Mouse (Mus musculus): ENCODE measurements around the gene Olfr957. TPM values are rescaled to one million over a fixed set of nuclear protein-coding genes. Genes with fewer than 3 reads are reported as not detected.

Olfr957 gene
- total and polyA plus RNA-seq, 3 experiments = not detected

DNA sequence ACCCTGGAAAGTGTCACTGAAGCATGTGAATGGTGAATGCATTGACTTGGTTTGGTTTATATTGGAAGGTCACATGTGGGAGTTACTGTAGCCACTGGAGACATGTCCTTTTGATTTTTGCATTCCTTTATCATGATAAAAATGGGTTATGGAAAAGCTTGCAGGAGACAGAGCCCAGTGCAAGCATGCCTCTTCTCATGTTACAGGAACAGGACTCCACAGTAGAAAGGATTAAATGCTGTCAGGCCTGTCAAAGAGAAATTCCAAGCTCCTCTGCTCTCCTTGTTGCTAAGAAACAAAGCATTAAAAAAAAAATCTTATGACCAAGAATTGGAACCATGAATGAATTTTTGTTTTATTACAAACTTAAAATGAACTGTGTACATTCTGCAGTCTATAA lies 3.0 kb upstream of the Olfr957 start:
- no peaks in the 10 kb centered on the region for H3K36me3 ChIP-seq (ENCODE audit: control insufficient read depth, insufficient read depth, low read length)
- H3K27me3 ChIP-seq (ENCODE audit: control insufficient read depth, insufficient read depth, low read length) = no peaks in the 10 kb centered on the region
- no peak overlapping the region for H3K9ac ChIP-seq (ENCODE audit: low read depth, low read length)
- no peaks in the 10 kb centered on the region for H3K4me1 ChIP-seq (ENCODE audit: control insufficient read depth, insufficient read depth, low read length)
- H3K4me3 ChIP-seq = no peak overlapping the region
- intact Hi-C loops (cut with DNase I) = no loop called here
- DNase-seq = no peak
- H3K27ac ChIP-seq = no peak overlapping the region
- TF ChIP-seq POLR2A (IDR thresholded peaks at IDR 0.05; ENCODE audit: insufficient read depth, low read depth, low read length) = no peak
- no peak for TF ChIP-seq EP300 (IDR thresholded peaks at IDR 0.05; ENCODE audit: insufficient read depth, low read depth, low read length)
- TF ChIP-seq CTCF (IDR thresholded peaks at IDR 0.05) = no peak
- H3K79me2 ChIP-seq (replicated peaks; ENCODE audit: control insufficient read depth, insufficient read depth, low read length) = no peaks in the 10 kb centered on the region

DNA sequence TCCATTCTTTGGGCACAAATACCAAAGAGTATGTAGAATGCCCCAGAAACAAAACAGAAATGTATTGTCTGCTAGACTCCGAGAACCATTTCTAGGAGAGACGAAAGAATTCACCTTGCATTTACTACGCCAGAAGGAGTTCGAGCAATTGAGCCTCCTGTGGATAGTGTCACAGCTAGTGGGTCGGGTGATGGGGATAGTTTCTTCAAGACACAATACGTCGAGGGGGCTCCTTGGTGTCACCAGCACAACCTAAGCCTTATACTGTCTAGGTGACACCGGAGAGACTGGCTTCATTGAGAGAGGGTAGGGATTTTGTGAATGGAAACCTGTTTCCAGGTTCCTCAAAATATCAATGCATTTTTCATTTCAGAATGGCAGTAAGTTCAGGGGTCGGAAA lies 6.2 kb downstream of the Olfr957 start:
- no peaks in the 10 kb centered on the region for H3K27me3 ChIP-seq (ENCODE audit: control insufficient read depth, insufficient read depth, low read length)
- no peaks in the 10 kb centered on the region for H3K79me2 ChIP-seq (replicated peaks; ENCODE audit: control insufficient read depth, insufficient read depth, low read length)
- no peaks in the 10 kb centered on the region for H3K36me3 ChIP-seq (ENCODE audit: control insufficient read depth, insufficient read depth, low read length)
- H3K9ac ChIP-seq (ENCODE audit: low read depth, low read length) = no peak overlapping the region
- no peaks in the 10 kb centered on the region for H3K4me1 ChIP-seq (ENCODE audit: control insufficient read depth, insufficient read depth, low read length)
- intact Hi-C loops (cut with DNase I) = loop anchor here (1.0 kb wide), 1 partner anchor 103 kb away; no protein-coding TSS in a partner anchor
- no peak for TF ChIP-seq POLR2A (IDR thresholded peaks at IDR 0.05; ENCODE audit: insufficient read depth, low read depth, low read length)
- no peak for TF ChIP-seq EP300 (IDR thresholded peaks at IDR 0.05; ENCODE audit: insufficient read depth, low read depth, low read length)
- TF ChIP-seq CTCF (IDR thresholded peaks at IDR 0.05) = no peak
- no peak for DNase-seq
- H3K4me3 ChIP-seq = no peak overlapping the region
- WGBS = 72% methylated on average over 9 of the region's 9 CpGs
- H3K27ac ChIP-seq = no peak overlapping the region

DNA sequence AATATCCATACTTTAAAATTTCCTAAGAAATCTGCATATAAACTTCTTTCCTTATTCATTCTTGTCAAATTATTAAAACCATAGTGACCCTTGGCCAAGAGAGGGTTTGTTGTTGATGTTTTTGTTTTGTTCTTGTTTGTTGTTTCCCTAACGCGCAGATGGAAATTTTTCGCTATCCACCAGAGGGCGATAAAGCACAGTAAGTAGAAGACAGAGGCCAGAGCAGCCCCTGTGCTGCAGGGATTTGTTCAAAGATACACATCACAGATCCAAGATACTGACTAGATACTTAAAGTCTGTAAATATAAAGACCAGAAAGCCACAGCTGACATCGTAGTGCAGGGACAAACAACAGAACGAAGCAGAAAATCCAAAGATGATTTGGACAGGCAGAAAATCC lies 6.6 kb downstream of the Olfr957 start:
- H3K27ac ChIP-seq = no peak overlapping the region
- TF ChIP-seq CTCF (IDR thresholded peaks at IDR 0.05) (peak; percentile 69), EP300 (IDR thresholded peaks at IDR 0.05; ENCODE audit: insufficient read depth, low read depth, low read length) (no peak)
- no peaks in the 10 kb centered on the region for H3K36me3 ChIP-seq (ENCODE audit: control insufficient read depth, insufficient read depth, low read length)
- WGBS = 10% methylated on average over 6 of the region's 6 CpGs
- intact Hi-C loops (cut with DNase I) = loop anchor here (1.0 kb wide), 1 partner anchor 103 kb away; no protein-coding TSS in a partner anchor
- peak in 1 of 2 experiments; percentile 16 for DNase-seq
- no peaks in the 10 kb centered on the region for H3K27me3 ChIP-seq (ENCODE audit: control insufficient read depth, insufficient read depth, low read length)
- no peaks in the 10 kb centered on the region for H3K4me1 ChIP-seq (ENCODE audit: control insufficient read depth, insufficient read depth, low read length)
- H3K4me3 ChIP-seq = no peak overlapping the region
- no peak overlapping the region for H3K9ac ChIP-seq (ENCODE audit: low read depth, low read length)
- H3K79me2 ChIP-seq (replicated peaks; ENCODE audit: control insufficient read depth, insufficient read depth, low read length) = no peaks in the 10 kb centered on the region

DNA sequence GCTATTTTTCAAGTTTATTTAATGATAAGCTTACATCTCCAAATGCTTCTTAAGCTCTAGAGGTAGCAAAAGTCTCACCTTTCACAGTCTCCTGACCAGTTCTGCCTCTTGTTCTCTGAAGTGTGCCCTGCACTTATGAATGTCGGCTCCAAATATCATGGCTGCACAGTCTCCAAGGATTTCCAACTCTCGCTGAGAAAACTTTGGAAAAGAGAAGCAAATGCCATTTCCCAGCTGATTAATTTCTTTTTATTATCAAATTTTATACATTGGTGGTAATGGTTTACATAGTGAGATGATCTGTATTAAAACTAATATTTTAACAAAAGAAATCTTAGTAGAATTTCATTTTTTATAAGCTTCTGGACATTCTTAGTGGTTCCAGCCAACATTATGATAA lies 21.7 kb downstream of the Olfr957 start, which contains the start of gene Olfr44:
Gene Olfr44, minus strand, starts transcription at position 101 of the 400 bp plus-strand sequence.
- no peak within 1 kb of the TSS for H3K4me3 ChIP-seq
- TF ChIP-seq CTCF (IDR thresholded peaks at IDR 0.05) (no peak), POLR2A (IDR thresholded peaks at IDR 0.05; ENCODE audit: insufficient read depth, low read depth, low read length) (no peak), EP300 (IDR thresholded peaks at IDR 0.05; ENCODE audit: insufficient read depth, low read depth, low read length) (no peak)
- no peak for DNase-seq
- intact Hi-C loops (cut with DNase I) = no loop called here
- no peak within 1 kb of the TSS for H3K27ac ChIP-seq
- no peaks in the 10 kb centered on the region for H3K27me3 ChIP-seq (ENCODE audit: control insufficient read depth, insufficient read depth, low read length)
- no peaks in the 10 kb centered on the region for H3K4me1 ChIP-seq (ENCODE audit: control insufficient read depth, insufficient read depth, low read length)
- H3K79me2 ChIP-seq (replicated peaks; ENCODE audit: control insufficient read depth, insufficient read depth, low read length) = no peaks in the 10 kb centered on the region
- WGBS = 74% methylated on average over 2 of the region's 2 CpGs
- no peak within 1 kb of the TSS for H3K9ac ChIP-seq (ENCODE audit: low read depth, low read length)
- H3K36me3 ChIP-seq (ENCODE audit: control insufficient read depth, insufficient read depth, low read length) = no peaks in the 10 kb centered on the region

- Histone ChIP-seq H3K27ac (no peak within 1 kb of the TSS), H3K36me3 (ENCODE audit: control insufficient read depth, insufficient read depth, low read length) (no peaks in the 10 kb centered on the region), H3K27me3 (ENCODE audit: control insufficient read depth, insufficient read depth, low read length) (no peaks in the 10 kb centered on the region), H3K4me1 (ENCODE audit: control insufficient read depth, insufficient read depth, low read length) (no peaks in the 10 kb centered on the region), H3K9ac (ENCODE audit: low read depth, low read length) (no peak within 1 kb of the TSS), H3K4me3 (no peak within 1 kb of the TSS), H3K79me2 (replicated peaks; ENCODE audit: control insufficient read depth, insufficient read depth, low read length) (no peaks in the 10 kb centered on the region)
- intact Hi-C loops (cut with DNase I) = no loop called here
- TF ChIP-seq EP300 (IDR thresholded peaks at IDR 0.05; ENCODE audit: insufficient read depth, low read depth, low read length) (no peak), CTCF (IDR thresholded peaks at IDR 0.05) (no peak), POLR2A (IDR thresholded peaks at IDR 0.05; ENCODE audit: insufficient read depth, low read depth, low read length) (no peak)
- WGBS = 39% methylated on average over 1 of the region's 1 CpGs
- no peak for DNase-seq
Measured at GRCm38 (mm10) chr9:39471844-39472243, 43.8 kb downstream of the Olfr957 start, which contains the start of gene Olfr955. TSS of gene Olfr955 (minus strand) at chr9:39471944.

Other genes starting within 250 kb of the Olfr957 start
- gene Olfr945, start 239.0 kb downstream of the Olfr957 start, total RNA-seq (2021) = not detected
- not detected in 2 replicates for gene Olfr945, start 239.0 kb downstream of the Olfr957 start, polyA plus RNA-seq (2012; rRNA removed)
- not detected for gene Olfr948, start 189.8 kb downstream of the Olfr957 start, total RNA-seq (2021)
- gene Olfr948, start 189.8 kb downstream of the Olfr957 start, polyA plus RNA-seq (2012; rRNA removed) = not detected in 2 replicates
- gene Olfr951, start 128.4 kb downstream of the Olfr957 start, total RNA-seq (2021) = not detected
- not detected in 2 replicates for gene Olfr951, start 128.4 kb downstream of the Olfr957 start, polyA plus RNA-seq (2012; rRNA removed)
- not detected for gene Olfr952, start 88.7 kb downstream of the Olfr957 start, total RNA-seq (2021)
- gene Olfr952, start 88.7 kb downstream of the Olfr957 start, polyA plus RNA-seq (2012; rRNA removed) = not detected in 2 replicates
- gene Olfr954, start 59.1 kb downstream of the Olfr957 start, total RNA-seq (2021) = not detected
- not detected in 2 replicates for gene Olfr954, start 59.1 kb downstream of the Olfr957 start, polyA plus RNA-seq (2012; rRNA removed)
- gene Olfr955, start 43.9 kb downstream of the Olfr957 start, total RNA-seq (2021) = not detected
- not detected in 2 replicates for gene Olfr955, start 43.9 kb downstream of the Olfr957 start, polyA plus RNA-seq (2012; rRNA removed)
- not detected for gene Olfr44, start 21.8 kb downstream of the Olfr957 start, total RNA-seq (2021)
- not detected in 2 replicates for gene Olfr44, start 21.8 kb downstream of the Olfr957 start, polyA plus RNA-seq (2012; rRNA removed)
- gene Olfr958, start 38.2 kb upstream of the Olfr957 start, total RNA-seq (2021) = not detected
- not detected in 2 replicates for gene Olfr958, start 38.2 kb upstream of the Olfr957 start, polyA plus RNA-seq (2012; rRNA removed)
- gene Olfr959, start 59.8 kb upstream of the Olfr957 start, total RNA-seq (2021) = not detected
- gene Olfr959, start 59.8 kb upstream of the Olfr957 start, polyA plus RNA-seq (2012; rRNA removed) = not detected in 2 replicates
- under 1 TPM; 0.14 to 0.26 TPM for gene AW551984, start 88.6 kb upstream of the Olfr957 start, total RNA-seq (2021)
- gene AW551984, start 88.6 kb upstream of the Olfr957 start, polyA plus RNA-seq (2012; rRNA removed) = 0.20 and 0.67 TPM in 2 replicates
- not detected for gene Olfr148, start 94.8 kb upstream of the Olfr957 start, total RNA-seq (2021)
- gene Olfr148, start 94.8 kb upstream of the Olfr957 start, polyA plus RNA-seq (2012; rRNA removed) = not detected in 2 replicates
- gene Olfr960, start 105.6 kb upstream of the Olfr957 start, total RNA-seq (2021) = not detected
- not detected in 2 replicates for gene Olfr960, start 105.6 kb upstream of the Olfr957 start, polyA plus RNA-seq (2012; rRNA removed)
- not detected for gene Olfr961, start 129.3 kb upstream of the Olfr957 start, total RNA-seq (2021)
- gene Olfr961, start 129.3 kb upstream of the Olfr957 start, polyA plus RNA-seq (2012; rRNA removed) = not detected in 2 replicates
- gene Olfr963, start 151.4 kb upstream of the Olfr957 start, total RNA-seq (2021) = not detected
- gene Olfr963, start 151.4 kb upstream of the Olfr957 start, polyA plus RNA-seq (2012; rRNA removed) = not detected in 2 replicates
- gene Olfr149, start 191.3 kb upstream of the Olfr957 start, total RNA-seq (2021) = not detected
- gene Olfr149, start 191.3 kb upstream of the Olfr957 start, polyA plus RNA-seq (2012; rRNA removed) = not detected in 2 replicates
- not detected for gene Olfr965, start 195.5 kb upstream of the Olfr957 start, total RNA-seq (2021)
- gene Olfr965, start 195.5 kb upstream of the Olfr957 start, polyA plus RNA-seq (2012; rRNA removed) = not detected in 2 replicates
- not detected for gene Olfr150, start 215.2 kb upstream of the Olfr957 start, total RNA-seq (2021)
- not detected in 2 replicates for gene Olfr150, start 215.2 kb upstream of the Olfr957 start, polyA plus RNA-seq (2012; rRNA removed)
- not detected for gene Olfr967, start 230.4 kb upstream of the Olfr957 start, total RNA-seq (2021)
- not detected in 2 replicates for gene Olfr967, start 230.4 kb upstream of the Olfr957 start, polyA plus RNA-seq (2012; rRNA removed)

Measured in heart, adult 2 months (tissue).